Mouse (Mus musculus) midbrain, embryonic 15.5 days (tissue): ENCODE results near the gene Stk11ip. TPM values are rescaled to one million over a fixed set of nuclear protein-coding genes. Genes with fewer than 3 reads are reported as not detected.
A peak's percentile ranks its signal among the peaks of the same experiment; 100 is the strongest.

Source experiments
- ATAC-seq: fragments of 200-750 bp; cut with Nextera tagmentation; replicated peaks from 2 replicates; pipeline ENCODE4 v1.8.0; 2017; ENCODE audit warnings: moderate TSS enrichment
- H3K27ac ChIP-seq: fragments of 300-500 bp; sonication (generic); 2 replicates; pipeline ENCODE4 v1.5.1; 2015; ENCODE audit warnings: mild to moderate bottlenecking, inconsistent platforms
- H3K27me3 ChIP-seq: fragments of 300-500 bp; sonication (generic); replicated peaks from 2 replicates; pipeline ENCODE4 v1.6.1; 2015; ENCODE audit warnings: inconsistent platforms
- H3K36me3 ChIP-seq: fragments of 300-500 bp; sonication (generic); replicated peaks from 2 replicates; pipeline ENCODE4 v1.6.1; 2015; ENCODE audit warnings: inconsistent platforms
- H3K4me1 ChIP-seq: fragments of 300-500 bp; sonication (generic); 2 replicates; pipeline ENCODE4 v1.6.1; 2015; ENCODE audit warnings: inconsistent platforms
- H3K4me2 ChIP-seq: fragments of 300-500 bp; sonication (generic); 2 replicates; pipeline ENCODE4 v1.6.1; 2015; ENCODE audit warnings: inconsistent platforms, mild to moderate bottlenecking, moderate library complexity
- H3K4me3 ChIP-seq: fragments of 300-500 bp; sonication (generic); 2 replicates; pipeline ENCODE4 v1.5.1; 2015; ENCODE audit warnings: mild to moderate bottlenecking, inconsistent platforms
- H3K9ac ChIP-seq: fragments of 300-500 bp; sonication (generic); 2 replicates; pipeline ENCODE4 v1.6.1; 2015; ENCODE audit warnings: mild to moderate bottlenecking, inconsistent platforms
- H3K9me3 ChIP-seq: fragments of 300-500 bp; sonication (generic); 2 replicates; pipeline ENCODE4 v1.6.1; 2016; ENCODE audit warnings: inconsistent platforms
- WGBS: fragments of 180-500 bp; shearing (Covaris S2); methylation state at CpG from one replicate; pipeline ENCODE4 v1.1.7; 2015; ENCODE audit warnings: mixed read lengths; 5-methylcytosine and 5-hydroxymethylcytosine counted together
- polyA plus RNA-seq: library from polyadenylated mRNA; unstranded; fragments of >200 nt; fragmentation: Nextera tagmentation; extraction: Ambion mirVana; gene quantifications from 2 replicates; pipeline ENCODE4 v1.2.1, GENCODE M21; 2015

The Stk11ip gene
- polyA plus RNA-seq, 1 experiment from 2014 or later = 27.7 TPM

GRCm38 (mm10) chr1:75524679-75525078 lies 3.4 kb downstream of the Stk11ip start:
- H3K36me3 ChIP-seq = peaks cover 10% of the 10 kb centered on the region; the same call in 1 of the 2 replicates
- no peak overlapping the region for H3K4me3 ChIP-seq
- no peak overlapping the region for H3K9ac ChIP-seq
- no peaks in the 10 kb centered on the region for H3K27me3 ChIP-seq
- ATAC-seq = no peak
- 87% methylated on average over 7 of the region's 7 CpGs for WGBS
- H3K4me2 ChIP-seq = no peak overlapping the region
- H3K4me1 ChIP-seq = peaks cover 13% of the 10 kb centered on the region
- H3K27ac ChIP-seq = no peak overlapping the region
- no peaks in the 10 kb centered on the region for H3K9me3 ChIP-seq

GRCm38 (mm10) chr1:75530546-75530945 lies 9.2 kb downstream of the Stk11ip start:
- H3K36me3 ChIP-seq = peaks cover 19% of the 10 kb centered on the region
- H3K9me3 ChIP-seq = no peaks in the 10 kb centered on the region
- 82% methylated on average over 4 of the region's 4 CpGs for whole genome bisulfite sequencing
- no peak overlapping the region for H3K4me3 ChIP-seq
- no peak for ATAC-seq
- no peak overlapping the region for H3K9ac ChIP-seq
- no peaks in the 10 kb centered on the region for H3K4me1 ChIP-seq
- no peak overlapping the region for H3K4me2 ChIP-seq
- no peaks in the 10 kb centered on the region for H3K27me3 ChIP-seq
- H3K27ac ChIP-seq = no peak overlapping the region

GRCm38 (mm10) chr1:75532280-75533172 lies 11.2 kb downstream of the Stk11ip start:
- Histone ChIP-seq H3K27me3 (no peaks in the 10 kb centered on the region), H3K4me2 (no peak overlapping the region), H3K4me3 (no peak overlapping the region), H3K9ac (no peak overlapping the region), H3K36me3 (peaks cover 23% of the 10 kb centered on the region), H3K27ac (no peak overlapping the region), H3K9me3 (no peaks in the 10 kb centered on the region), H3K4me1 (no peaks in the 10 kb centered on the region)
- no peak for ATAC-seq
- 91% methylated on average over 19 of the region's 19 CpGs for WGBS

- 91% methylated on average over 18 of the region's 19 CpGs for WGBS
- H3K27ac ChIP-seq = no peak overlapping the region
- H3K4me1 ChIP-seq = no peaks in the 10 kb centered on the region
- H3K4me2 ChIP-seq = no peak overlapping the region
- H3K36me3 ChIP-seq = peaks cover 23% of the 10 kb centered on the region
- ATAC-seq = no peak
- H3K9me3 ChIP-seq = no peaks in the 10 kb centered on the region
- no peaks in the 10 kb centered on the region for H3K27me3 ChIP-seq
- H3K4me3 ChIP-seq = no peak overlapping the region
- no peak overlapping the region for H3K9ac ChIP-seq
Observed at GRCm38 (mm10) chr1:75533325-75534252, 12.3 kb downstream of the Stk11ip start.

GRCm38 (mm10) chr1:75537587-75537986 lies 16.3 kb downstream of the Stk11ip start:
- H3K9me3 ChIP-seq = no peaks in the 10 kb centered on the region

GRCm38 (mm10) chr1:75538597-75539190 lies 17.4 kb downstream of the Stk11ip start:
- Histone ChIP-seq H3K9me3 (no peaks in the 10 kb centered on the region), H3K9ac (no peak overlapping the region), H3K4me1 (no peaks in the 10 kb centered on the region), H3K4me3 (no peak overlapping the region), H3K27ac (no peak overlapping the region), H3K27me3 (no peaks in the 10 kb centered on the region), H3K36me3 (peaks cover 17% of the 10 kb centered on the region; the same call in 1 of the 2 replicates), H3K4me2 (no peak overlapping the region)
- 83% methylated on average over 9 of the region's 9 CpGs for WGBS
- no peak for ATAC-seq

More at GRCm38 (mm10) chr1:75537587-75537986, 16.3 kb downstream of the Stk11ip start:
- H3K27me3 ChIP-seq = no peaks in the 10 kb centered on the region
- H3K4me1 ChIP-seq = no peaks in the 10 kb centered on the region
- H3K4me2 ChIP-seq = no peak overlapping the region
- H3K9ac ChIP-seq = no peak overlapping the region
- WGBS = 84% methylated on average over 2 of the region's 2 CpGs
- no peak overlapping the region for H3K27ac ChIP-seq
- no peak overlapping the region for H3K4me3 ChIP-seq
- ATAC-seq = no peak
- peaks cover 17% of the 10 kb centered on the region; the same call in 1 of the 2 replicates for H3K36me3 ChIP-seq

- ATAC-seq = no peak
- no peaks in the 10 kb centered on the region for H3K9me3 ChIP-seq
- peaks cover 7% of the 10 kb centered on the region for H3K4me1 ChIP-seq
- no peak overlapping the region for H3K9ac ChIP-seq
- H3K4me3 ChIP-seq = no peak overlapping the region
- H3K36me3 ChIP-seq = 0 out of 2 replicates have a peak, but pooled peaks cover 2% of the 10 kb centered on the region
- no peak overlapping the region for H3K27ac ChIP-seq
- H3K27me3 ChIP-seq = no peaks in the 10 kb centered on the region
- no peak overlapping the region for H3K4me2 ChIP-seq
- WGBS = 94% methylated on average over 7 of the region's 7 CpGs
Observed at GRCm38 (mm10) chr1:75541496-75541895, 20.2 kb downstream of the Stk11ip start.

GRCm38 (mm10) chr1:75544351-75544750 lies 23.0 kb downstream of the Stk11ip start:
- no peaks in the 10 kb centered on the region for H3K27me3 ChIP-seq
- H3K9ac ChIP-seq = no peak overlapping the region
- no peaks in the 10 kb centered on the region for H3K9me3 ChIP-seq
- 86% methylated on average over 6 of the region's 6 CpGs for WGBS
- H3K27ac ChIP-seq = no peak overlapping the region
- no peak for ATAC-seq
- no peaks in the 10 kb centered on the region for H3K36me3 ChIP-seq
- H3K4me2 ChIP-seq = no peak overlapping the region
- H3K4me1 ChIP-seq = peaks cover 19% of the 10 kb centered on the region
- H3K4me3 ChIP-seq = no peak overlapping the region

GRCm38 (mm10) chr1:75545965-75546956 lies 24.9 kb downstream of the Stk11ip start, which contains the start of gene Slc4a3:
Slc4a3 (plus strand) TSS chr1:75546266.
- Histone ChIP-seq H3K4me1 (peaks cover 19% of the 10 kb centered on the region), H3K27me3 (no peaks in the 10 kb centered on the region), H3K27ac (peak within 1 kb of the TSS; percentile 84), H3K36me3 (peaks cover under 1% of the 10 kb centered on the region; the same call in 1 of the 2 replicates), H3K9me3 (no peaks in the 10 kb centered on the region), H3K4me2 (peak within 1 kb of the TSS; percentile 71), H3K9ac (peak within 1 kb of the TSS; percentile 97), H3K4me3 (peak within 1 kb of the TSS; percentile 85)
- peak; percentile 90 for ATAC-seq
- WGBS = 1% methylated on average over 47 of the region's 64 CpGs

- H3K27me3 ChIP-seq = no peaks in the 10 kb centered on the region
- WGBS = 95% methylated on average over 13 of the region's 13 CpGs
- no peak; the same call in none of the 2 replicates for ATAC-seq
Observed at GRCm38 (mm10) chr1:75547351-75547750, 26.0 kb downstream of the Stk11ip start.

GRCm38 (mm10) chr1:75548083-75548482 lies 26.8 kb downstream of the Stk11ip start:
- WGBS = 98% methylated on average over 3 of the region's 3 CpGs
- Histone ChIP-seq H3K9ac (no peak overlapping the region), H3K4me1 (peaks cover 19% of the 10 kb centered on the region), H3K27ac (no peak overlapping the region), H3K9me3 (no peaks in the 10 kb centered on the region), H3K36me3 (peaks cover 18% of the 10 kb centered on the region; the same call in 1 of the 2 replicates), H3K4me2 (no peak overlapping the region), H3K27me3 (no peaks in the 10 kb centered on the region), H3K4me3 (no peak overlapping the region)
- no peak for ATAC-seq

More at GRCm38 (mm10) chr1:75547351-75547750, 26.0 kb downstream of the Stk11ip start:
- H3K4me1 ChIP-seq = peaks cover 19% of the 10 kb centered on the region
- peak overlapping the region; percentile 71 for H3K4me2 ChIP-seq
- peak overlapping the region; percentile 85 for H3K4me3 ChIP-seq
- H3K36me3 ChIP-seq = peaks cover 10% of the 10 kb centered on the region; the same call in 1 of the 2 replicates
- H3K9ac ChIP-seq = no peak overlapping the region
- no peaks in the 10 kb centered on the region for H3K9me3 ChIP-seq
- H3K27ac ChIP-seq = no peak overlapping the region
